Mouse (Mus musculus): ENCODE results near the gene Scube1.

DNA sequence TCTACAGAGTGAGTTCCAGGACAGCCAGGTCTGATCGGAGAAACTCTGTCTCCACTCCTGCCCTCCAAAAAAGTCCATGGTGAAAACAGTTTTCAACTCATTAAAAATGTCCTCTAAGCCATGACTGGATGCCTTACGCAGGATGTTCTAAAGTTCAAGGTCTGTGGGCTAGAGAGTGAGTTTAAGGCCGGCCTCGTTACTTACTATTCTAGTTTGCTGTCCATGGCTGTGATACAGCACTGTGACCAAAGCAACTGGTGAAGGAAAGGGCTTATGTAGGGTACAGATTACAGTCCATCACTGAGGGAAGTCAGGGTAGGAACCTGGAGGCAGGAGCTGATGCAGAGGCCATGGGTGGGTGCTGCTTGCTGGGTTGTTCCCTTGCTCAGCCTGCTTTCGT lies 156.3 kb downstream of the Scube1 start:
- TF ChIP-seq CTCF (conservative IDR thresholded peaks at IDR 0.05 in 1 of 2, IDR thresholded peaks at IDR 0.05 in 1 of 2; ENCODE audit: low read depth in 2 of 2, low read length in 2 of 2), result no peak
- TF ChIP-seq ZNF384 (IDR thresholded peaks at IDR 0.05; ENCODE audit: low read depth, low read length), result no peak
- no peak for TF ChIP-seq MAX (IDR thresholded peaks at IDR 0.05; ENCODE audit: low read length)
- TF ChIP-seq POLR2A (IDR thresholded peaks at IDR 0.05; ENCODE audit: low read depth, low read length), result no peak
- no peak for TF ChIP-seq NELFE (IDR thresholded peaks at IDR 0.05; ENCODE audit: low read depth, low read length)
- TF ChIP-seq ZKSCAN1 (IDR thresholded peaks at IDR 0.05; ENCODE audit: borderline replicate concordance, low read depth, low read length), result no peak
- TF ChIP-seq TCF12 (IDR thresholded peaks at IDR 0.05; ENCODE audit: low read depth, low read length), result no peak

Measured in CH12.LX (cell line).